Mouse (Mus musculus): ENCODE measurements around the gene Chrm1.
"Not testable (repeated sequence)": the region's sequence is repeated elsewhere in the genome, so short reads cannot be mapped to it uniquely, and the experiment has no call there.

DNA sequence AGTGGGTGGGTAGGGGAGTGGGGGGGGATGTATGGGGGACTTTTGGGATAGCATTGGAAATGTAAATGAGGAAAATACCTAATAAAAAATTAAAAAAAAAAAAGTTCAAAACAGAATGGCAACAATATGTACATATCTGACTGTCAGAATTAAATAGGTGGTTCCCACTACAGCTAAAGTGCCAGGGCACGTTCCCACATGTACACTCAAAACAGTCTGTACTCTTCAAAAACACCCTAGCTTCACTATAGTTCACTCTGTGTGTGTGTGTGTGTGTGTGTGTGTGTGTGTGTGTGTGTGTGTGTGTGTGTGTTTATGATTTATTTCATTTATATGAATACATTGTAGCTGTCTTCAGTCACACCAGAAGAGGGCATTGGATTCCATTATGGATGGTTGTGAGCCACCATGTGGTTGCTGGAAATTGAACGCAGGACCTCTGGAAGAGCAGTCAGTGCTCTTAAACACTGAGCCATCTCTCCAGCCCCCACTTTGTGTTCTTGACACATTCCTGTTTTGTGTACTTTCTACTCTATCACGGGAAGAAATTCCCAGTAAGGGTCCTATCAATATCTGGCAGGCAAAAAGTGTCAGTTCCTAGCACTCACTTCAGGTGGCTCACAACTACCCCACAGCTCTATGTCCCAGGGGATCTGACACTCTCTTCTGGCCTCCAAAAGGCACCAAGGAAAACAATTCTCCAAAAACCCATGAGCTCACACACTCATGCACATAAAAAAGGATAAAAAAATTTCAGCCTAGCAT, 64.9 kb downstream of the Chrm1 start:
- not testable (repeated sequence) for TF ChIP-seq CEBPB (IDR thresholded peaks at IDR 0.05; ENCODE audit: insufficient read depth, poor library complexity, severe bottlenecking); TCF12 (IDR thresholded peaks at IDR 0.05; ENCODE audit: insufficient read depth, poor library complexity, severe bottlenecking); POLR2A (IDR thresholded peaks at IDR 0.05; ENCODE audit: insufficient read length, low read depth); TCF3 (IDR thresholded peaks at IDR 0.05; ENCODE audit: insufficient read length, low read depth)

All from myocyte (in vitro differentiated cells).